In genomic region chr2:19909900-19910780, GRCm38 (mm10) we compare ENCODE assay signal across 9 mouse cellular contexts. TPM values are rescaled to one million over a fixed set of nuclear protein-coding genes. Genes with fewer than 3 reads are reported as not detected.
DNase-seq lines count a peak whose midpoint lies in the region; ATAC-seq lines count a peak whose summit lies in the region.
"Had no signal": no experiment of that assay in that cellular context is flagged by ENCODE, and none has a peak within 500 bp of the region (broad histone marks: within the 10 kb centered on the region; RNA-seq: fewer than 3 reads in every experiment).

No protein-coding gene starts in this region.

- intact Hi-C loops in gastrocnemius, postnatal 36 days (cut with DNase I), result loop anchor here (10.0 kb wide), 1 partner anchor 395 kb away; no protein-coding TSS in a partner anchor

- no peak for DNase-seq in liver, embryonic 11.5 days (ENCODE audit: low spot score)
- no peak for DNase-seq in liver
- DNase-seq in embryonic facial prominence, embryonic 11.5 days (ENCODE audit: low spot score), result peak; percentile 2
- DNase-seq in intestine, embryonic 14.5 days (ENCODE audit: low spot score), result no peak
- peak; percentile 7 for DNase-seq in mesoderm, embryonic 11.5 days (ENCODE audit: low read depth, low spot score)
- DNase-seq in adrenal gland, adult 18-20 months (ENCODE audit: low spot score in 2 of 2), result no peak
- DNase-seq in gastrocnemius, postnatal 36 days, result no peak
- DNase-seq in ovary, postnatal 10 days (ENCODE audit: low spot score), result no peak

- WGBS in liver, embryonic 11.5 days, result 2% methylated on average over 30 of the region's 31 CpGs
- under 1% methylated on average over 30 of the region's 31 CpGs for WGBS in embryonic facial prominence, embryonic 11.5 days
- WGBS in intestine, embryonic 14.5 days, result under 1% methylated on average over 30 of the region's 31 CpGs

- H3K9ac ChIP-seq in liver, embryonic 11.5 days (ENCODE audit: low read depth, low read length), result no peak overlapping the region
- 0 out of 2 replicates have a peak overlapping the region, but pooled peaks have one; percentile 34 for H3K9ac ChIP-seq in embryonic facial prominence, embryonic 11.5 days (replicated peaks; ENCODE audit: low read length)
- peak overlapping the region; percentile 29 for H3K9ac ChIP-seq in intestine, embryonic 14.5 days (ENCODE audit: low read length)

- no peaks in the 10 kb centered on the region for H3K36me3 ChIP-seq in liver, embryonic 11.5 days (ENCODE audit: control insufficient read depth, insufficient read depth, low read length)
- no peaks in the 10 kb centered on the region for H3K36me3 ChIP-seq in embryonic facial prominence, embryonic 11.5 days (replicated peaks; ENCODE audit: control insufficient read depth, insufficient read depth, low read depth, low read length)
- H3K36me3 ChIP-seq in intestine, embryonic 14.5 days (ENCODE audit: control insufficient read depth, insufficient read depth, low read length), result no peaks in the 10 kb centered on the region

- no peaks in the 10 kb centered on the region for H3K9me3 ChIP-seq in liver, embryonic 11.5 days (ENCODE audit: control insufficient read depth, low read length)
- no peaks in the 10 kb centered on the region for H3K9me3 ChIP-seq in embryonic facial prominence, embryonic 11.5 days (replicated peaks; ENCODE audit: control insufficient read depth, low read length)
- no peaks in the 10 kb centered on the region for H3K9me3 ChIP-seq in intestine, embryonic 14.5 days (ENCODE audit: control insufficient read depth, low read length)

- peak overlapping the region; percentile 68 for H3K4me2 ChIP-seq in liver, embryonic 11.5 days
- H3K4me2 ChIP-seq in embryonic facial prominence, embryonic 11.5 days (ENCODE audit: low read depth, low read length), result peak overlapping the region; percentile 97
- peak overlapping the region; percentile 92 for H3K4me2 ChIP-seq in intestine, embryonic 14.5 days (ENCODE audit: low read length)

- peaks cover 27% of the 10 kb centered on the region for H3K27me3 ChIP-seq in liver, embryonic 11.5 days (replicated peaks; ENCODE audit: control insufficient read depth, insufficient read depth, low read length)
- peaks cover 5% of the 10 kb centered on the region; the same call in 1 of the 2 replicates for H3K27me3 ChIP-seq in embryonic facial prominence, embryonic 11.5 days (ENCODE audit: control insufficient read depth, insufficient read depth, low read length)
- H3K27me3 ChIP-seq in intestine, embryonic 14.5 days (replicated peaks; ENCODE audit: control insufficient read depth, insufficient read depth, low read length), result peaks cover 30% of the 10 kb centered on the region

- H3K4me1 ChIP-seq in liver, embryonic 11.5 days (replicated peaks; ENCODE audit: control insufficient read depth, insufficient read depth, low read length), result no peaks in the 10 kb centered on the region; the same call in 1 of the 2 replicates
- H3K4me1 ChIP-seq in embryonic facial prominence, embryonic 11.5 days (ENCODE audit: control insufficient read depth, insufficient read depth, low read length), result no peaks in the 10 kb centered on the region
- no peaks in the 10 kb centered on the region for H3K4me1 ChIP-seq in intestine, embryonic 14.5 days (replicated peaks; ENCODE audit: control insufficient read depth, insufficient read depth, low read length)

- no peak for ATAC-seq in liver, embryonic 11.5 days (replicated peaks; ENCODE audit: low FRiP score)
- peak; percentile 50 for ATAC-seq in embryonic facial prominence, embryonic 11.5 days (replicated peaks; ENCODE audit: insufficient number of reproducible peaks, low FRiP score, low TSS enrichment, low read depth)
- ATAC-seq in intestine, embryonic 14.5 days (replicated peaks; ENCODE audit: low FRiP score, low TSS enrichment, low read depth), result peak; percentile 43; the same call in 1 of the 2 replicates

- peak overlapping the region; percentile 42 for H3K4me3 ChIP-seq in liver, embryonic 11.5 days (ENCODE audit: low read depth, low read length)
- H3K4me3 ChIP-seq in embryonic facial prominence, embryonic 11.5 days (ENCODE audit: low read depth, low read length), result peak overlapping the region; percentile 46
- peak overlapping the region; percentile 47 for H3K4me3 ChIP-seq in intestine, embryonic 14.5 days (ENCODE audit: low read depth, low read length)
- H3K4me3 ChIP-seq: myocyte had no signal

- no peak overlapping the region for H3K27ac ChIP-seq in liver, embryonic 11.5 days (ENCODE audit: low read depth, low read length)
- H3K27ac ChIP-seq in embryonic facial prominence, embryonic 11.5 days (replicated peaks; ENCODE audit: low read depth, low read length), result no peak overlapping the region
- H3K27ac ChIP-seq in intestine, embryonic 14.5 days (ENCODE audit: low read depth), result no peak overlapping the region

RNA-seq across cellular contexts. Expression of gene Etl4, which starts 0.6 kb away (rescaled TPM):
- polyA plus RNA-seq in liver, embryonic 11.5 days (2014; fragmentation: Nextera tagmentation; extraction: Ambion mirVana), result 17.9 and 18.3 TPM in 2 replicates
- 23.5 and 30.3 TPM in 2 replicates for polyA plus RNA-seq in embryonic facial prominence, embryonic 11.5 days (2014; fragmentation: Nextera tagmentation; extraction: Ambion mirVana)
- polyA plus RNA-seq in intestine, embryonic 14.5 days (2014; fragmentation: Nextera tagmentation; extraction: Ambion mirVana), result 47.8 and 49.3 TPM in 2 replicates
- total RNA-seq in adrenal gland, adult 18-20 months (2021), result 10 to 100 TPM; 19.7 to 21.2 TPM
- total RNA-seq in gastrocnemius, postnatal 36 days (2021), result 10 to 100 TPM; 50.1 to 52.0 TPM

Comparison
In these comparisons a context has a peak if more than half of its experiments do, and no peak if none do; other contexts are left out.
1. DNase-seq: peak in embryonic facial prominence, embryonic 11.5 days (single experiment) and mesoderm, embryonic 11.5 days (single experiment); none in liver, embryonic 11.5 days (single experiment), liver (single experiment), intestine, embryonic 14.5 days (single experiment), adrenal gland, adult 18-20 months (0 of 2), gastrocnemius, postnatal 36 days (0 of 2) and ovary, postnatal 10 days (single experiment).
2. Peak in every context shown above with its lines, with median percentiles within 50 percentile points of each other: H3K4me2 ChIP-seq and H3K4me3 ChIP-seq.